Mouse (Mus musculus): ENCODE measurements around the gene Cd59b. TPM values are rescaled to one million over a fixed set of nuclear protein-coding genes. Genes with fewer than 3 reads are reported as not detected.

Gene Cd59b
- 5.3 and 5.6 TPM in 2 replicates for polyA plus RNA-seq (2015; fragmentation: Nextera tagmentation; extraction: Ambion mirVana)

GRCm38 (mm10) chr2:104069704-104070185 is at the start of gene Cd59b:
Gene Cd59b, plus strand, starts transcription at chr2:104069849.

GRCm38 (mm10) chr2:104027458-104028138 is 42.1 kb upstream of the Cd59b start, which contains the start of gene Fbxo3:
Gene Fbxo3, plus strand, starts transcription at chr2:104027721.

GRCm38 (mm10) chr2:104028139-104028723 is 41.4 kb upstream of the Cd59b start, which contains the start of gene 4931422A03Rik:
Gene 4931422A03Rik, minus strand, starts transcription at chr2:104028361.

GRCm38 (mm10) chr2:104065526-104065925 is 4.1 kb upstream of the Cd59b start, which contains the start of gene Gm10912:
Gene Gm10912, plus strand, starts transcription at chr2:104065826.

GRCm38 (mm10) chr2:104068450-104068849 is 1.2 kb upstream of the Cd59b start, which contains the start of gene Gm10799:
Gene Gm10799, minus strand, starts transcription at chr2:104068550.

GRCm38 (mm10) chr2:104095741-104096213 is 26.1 kb downstream of the Cd59b start, which contains the start of gene Cd59a:
Gene Cd59a, plus strand, starts transcription at chr2:104095801.

GRCm38 (mm10) chr2:104122505-104123378 is 53.1 kb downstream of the Cd59b start, which contains the start of gene A930018P22Rik:
Gene A930018P22Rik, plus strand, starts transcription at chr2:104122769.

Other genes starting within 250 kb of the Cd59b start
- 50.3 and 56.7 TPM in 2 replicates for gene Lmo2, start 111.9 kb upstream of the Cd59b start, polyA plus RNA-seq (2015; fragmentation: Nextera tagmentation; extraction: Ambion mirVana)
- 63.0 and 64.1 TPM in 2 replicates for gene Fbxo3, start 42.1 kb upstream of the Cd59b start, polyA plus RNA-seq (2015; fragmentation: Nextera tagmentation; extraction: Ambion mirVana)
- gene 4931422A03Rik, start 41.5 kb upstream of the Cd59b start, polyA plus RNA-seq (2015; fragmentation: Nextera tagmentation; extraction: Ambion mirVana): 2.5 and 3.6 TPM in 2 replicates
- gene Gm10912, start 4.0 kb upstream of the Cd59b start, polyA plus RNA-seq (2015; fragmentation: Nextera tagmentation; extraction: Ambion mirVana): not detected in 2 replicates
- gene Gm10799, start 1.3 kb upstream of the Cd59b start, polyA plus RNA-seq (2015; fragmentation: Nextera tagmentation; extraction: Ambion mirVana): not detected in 2 replicates
- 17.2 and 17.4 TPM in 2 replicates for gene Cd59a, start 26.0 kb downstream of the Cd59b start, polyA plus RNA-seq (2015; fragmentation: Nextera tagmentation; extraction: Ambion mirVana)
- gene A930018P22Rik, start 52.9 kb downstream of the Cd59b start, polyA plus RNA-seq (2015; fragmentation: Nextera tagmentation; extraction: Ambion mirVana): not detected in 2 replicates

All from neural tube, postnatal 0 days (tissue).